Mouse (Mus musculus) limb, embryonic 13.5 days (tissue): Measurements from ENCODE around the gene Cblb. TPM values are rescaled to one million over a fixed set of nuclear protein-coding genes. Genes with fewer than 3 reads are reported as not detected.
A peak's percentile ranks its signal among the peaks of the same experiment; 100 is the strongest.

ENCODE experiments used
- ATAC-seq: fragments of 200-750 bp; cut with Nextera tagmentation; 2 replicates; pipeline ENCODE4 v1.8.0; 2017; ENCODE audit warnings: low read depth, moderate number of reproducible peaks, moderate TSS enrichment; ENCODE audit not compliant: low FRiP score
- H3K27ac ChIP-seq: fragments of 300-500 bp; sonication (generic); 2 replicates; pipeline ENCODE4 v1.5.1; 2015; ENCODE audit warnings: inconsistent platforms, mild to moderate bottlenecking, moderate library complexity
- H3K27me3 ChIP-seq: fragments of 300-500 bp; sonication (generic); 2 replicates; pipeline ENCODE4 v1.6.1; 2015; ENCODE audit warnings: mild to moderate bottlenecking, inconsistent platforms
- H3K36me3 ChIP-seq: fragments of 300-500 bp; sonication (generic); 2 replicates; pipeline ENCODE4 v1.6.1; 2015; ENCODE audit warnings: inconsistent platforms, mild to moderate bottlenecking, moderate library complexity
- H3K4me1 ChIP-seq: fragments of 300-500 bp; sonication (generic); 2 replicates; pipeline ENCODE4 v1.6.1; 2015; ENCODE audit warnings: inconsistent platforms
- H3K4me2 ChIP-seq: fragments of 300-500 bp; sonication (generic); replicated peaks from 2 replicates; pipeline ENCODE4 v1.6.1; 2015; ENCODE audit warnings: inconsistent platforms, mild to moderate bottlenecking, moderate library complexity
- H3K4me3 ChIP-seq: fragments of 300-500 bp; sonication (generic); 2 replicates; pipeline ENCODE4 v1.5.1; 2015; ENCODE audit warnings: moderate library complexity, mild to moderate bottlenecking, inconsistent platforms
- H3K9ac ChIP-seq: fragments of 300-500 bp; sonication (generic); 2 replicates; pipeline ENCODE4 v1.6.1; 2015; ENCODE audit warnings: mild to moderate bottlenecking, inconsistent platforms
- H3K9me3 ChIP-seq: fragments of 300-500 bp; sonication (generic); 2 replicates; pipeline ENCODE4 v1.6.1; 2016; ENCODE audit warnings: inconsistent platforms
- WGBS: fragments of 180-500 bp; shearing (Covaris S2); methylation state at CpG from one replicate; pipeline ENCODE4 v1.1.7; 2015; 5-methylcytosine and 5-hydroxymethylcytosine counted together
- polyA plus RNA-seq: library from polyadenylated mRNA; unstranded; fragments of >200 nt; fragmentation: Nextera tagmentation; extraction: Ambion mirVana; gene quantifications from 2 replicates; pipeline ENCODE4 v1.2.1, GENCODE M21; 2015

The Cblb gene
- polyA plus RNA-seq, 1 experiment from 2014 or later: 15.5 TPM

GRCm38 (mm10) chr16:52079475-52079823 lies 48.4 kb downstream of the Cblb start:
- Histone ChIP-seq H3K4me3 (no peak overlapping the region), H3K27me3 (no peaks in the 10 kb centered on the region), H3K4me2 (no peak overlapping the region), H3K36me3 (no peaks in the 10 kb centered on the region), H3K4me1 (peaks cover 26% of the 10 kb centered on the region), H3K9ac (no peak overlapping the region), H3K9me3 (no peaks in the 10 kb centered on the region), H3K27ac (no peak overlapping the region)
- 73% methylated on average over 8 of the region's 8 CpGs for WGBS
- no peak for ATAC-seq

GRCm38 (mm10) chr16:52080619-52081395 lies 49.8 kb downstream of the Cblb start:
- 89% methylated on average over 11 of the region's 11 CpGs for WGBS
- ATAC-seq: no peak
- Histone ChIP-seq H3K4me3 (no peak overlapping the region), H3K27me3 (no peaks in the 10 kb centered on the region), H3K4me2 (no peak overlapping the region), H3K9me3 (no peaks in the 10 kb centered on the region), H3K36me3 (no peaks in the 10 kb centered on the region), H3K9ac (no peak overlapping the region), H3K27ac (no peak overlapping the region), H3K4me1 (peaks cover 26% of the 10 kb centered on the region)

GRCm38 (mm10) chr16:52081756-52082155 lies 50.7 kb downstream of the Cblb start:
- Histone ChIP-seq H3K27ac (no peak overlapping the region), H3K4me3 (no peak overlapping the region), H3K4me2 (no peak overlapping the region), H3K9me3 (no peaks in the 10 kb centered on the region), H3K27me3 (no peaks in the 10 kb centered on the region), H3K36me3 (no peaks in the 10 kb centered on the region), H3K9ac (no peak overlapping the region), H3K4me1 (peaks cover 26% of the 10 kb centered on the region)
- 73% methylated on average over 3 of the region's 3 CpGs for WGBS
- ATAC-seq: no peak

- H3K4me3 ChIP-seq: no peak overlapping the region
- no peaks in the 10 kb centered on the region for H3K9me3 ChIP-seq
- ATAC-seq: no peak
- peaks cover 23% of the 10 kb centered on the region for H3K4me1 ChIP-seq
- no peaks in the 10 kb centered on the region for H3K27me3 ChIP-seq
- H3K36me3 ChIP-seq: peaks cover 7% of the 10 kb centered on the region
- 82% methylated on average over 9 of the region's 9 CpGs for WGBS
- no peak overlapping the region for H3K9ac ChIP-seq
- H3K4me2 ChIP-seq: no peak overlapping the region
- H3K27ac ChIP-seq: no peak overlapping the region
Observed at GRCm38 (mm10) chr16:52086793-52087450, 55.9 kb downstream of the Cblb start.

- H3K27ac ChIP-seq: no peak overlapping the region
- H3K36me3 ChIP-seq: peaks cover 7% of the 10 kb centered on the region
- WGBS: 86% methylated on average over 4 of the region's 4 CpGs
- H3K9me3 ChIP-seq: no peaks in the 10 kb centered on the region
- no peak overlapping the region for H3K9ac ChIP-seq
- H3K4me1 ChIP-seq: peaks cover 38% of the 10 kb centered on the region
- no peak overlapping the region for H3K4me2 ChIP-seq
- no peak for ATAC-seq
- no peak overlapping the region for H3K4me3 ChIP-seq
- H3K27me3 ChIP-seq: no peaks in the 10 kb centered on the region
Observed at GRCm38 (mm10) chr16:52089354-52089753, 58.3 kb downstream of the Cblb start.

- Histone ChIP-seq H3K27ac (no peak overlapping the region), H3K9me3 (no peaks in the 10 kb centered on the region), H3K27me3 (no peaks in the 10 kb centered on the region), H3K4me3 (no peak overlapping the region), H3K4me2 (no peak overlapping the region), H3K36me3 (peaks cover 7% of the 10 kb centered on the region), H3K9ac (no peak overlapping the region), H3K4me1 (peaks cover 40% of the 10 kb centered on the region)
- WGBS: 15% methylated on average over 6 of the region's 6 CpGs
- no peak for ATAC-seq
Observed at GRCm38 (mm10) chr16:52090899-52091298, 59.9 kb downstream of the Cblb start.

GRCm38 (mm10) chr16:52093325-52094253 lies 62.6 kb downstream of the Cblb start:
- Histone ChIP-seq H3K4me1 (peaks cover 30% of the 10 kb centered on the region), H3K27ac (peak overlapping the region; percentile 61; the same call in 1 of the 2 replicates), H3K9me3 (no peaks in the 10 kb centered on the region), H3K4me2 (no peak overlapping the region), H3K9ac (no peak overlapping the region), H3K36me3 (peaks cover 11% of the 10 kb centered on the region), H3K27me3 (no peaks in the 10 kb centered on the region), H3K4me3 (no peak overlapping the region)
- WGBS: 31% methylated on average over 9 of the region's 9 CpGs
- ATAC-seq: no peak; the same call in none of the 2 replicates

GRCm38 (mm10) chr16:52094735-52095459 lies 63.9 kb downstream of the Cblb start:
- no peak for ATAC-seq
- Histone ChIP-seq H3K4me3 (no peak overlapping the region), H3K36me3 (peaks cover 9% of the 10 kb centered on the region), H3K4me1 (peaks cover 30% of the 10 kb centered on the region), H3K27ac (no peak overlapping the region), H3K9ac (no peak overlapping the region), H3K4me2 (no peak overlapping the region), H3K27me3 (no peaks in the 10 kb centered on the region), H3K9me3 (no peaks in the 10 kb centered on the region)
- 93% methylated on average over 10 of the region's 10 CpGs for WGBS

- no peak overlapping the region for H3K4me3 ChIP-seq
- peaks cover 4% of the 10 kb centered on the region; the same call in 1 of the 2 replicates for H3K36me3 ChIP-seq
- 91% methylated on average over 3 of the region's 3 CpGs for WGBS
- no peak overlapping the region for H3K9ac ChIP-seq
- H3K27me3 ChIP-seq: no peaks in the 10 kb centered on the region
- peaks cover 25% of the 10 kb centered on the region for H3K4me1 ChIP-seq
- ATAC-seq: no peak
- H3K27ac ChIP-seq: no peak overlapping the region
- H3K9me3 ChIP-seq: no peaks in the 10 kb centered on the region
- H3K4me2 ChIP-seq: no peak overlapping the region
Observed at GRCm38 (mm10) chr16:52095643-52096042, 64.6 kb downstream of the Cblb start.

- Histone ChIP-seq H3K9ac (no peak overlapping the region), H3K27me3 (no peaks in the 10 kb centered on the region), H3K27ac (no peak overlapping the region), H3K9me3 (no peaks in the 10 kb centered on the region), H3K4me1 (peaks cover 9% of the 10 kb centered on the region; the same call in 1 of the 2 replicates), H3K4me2 (no peak overlapping the region), H3K4me3 (no peak overlapping the region), H3K36me3 (peaks cover 4% of the 10 kb centered on the region; the same call in 1 of the 2 replicates)
- WGBS: 73% methylated on average over 6 of the region's 6 CpGs
- no peak for ATAC-seq
Observed at GRCm38 (mm10) chr16:52100466-52100865, 69.4 kb downstream of the Cblb start.

- H3K9me3 ChIP-seq: no peaks in the 10 kb centered on the region
- no peak overlapping the region for H3K9ac ChIP-seq
- no peak overlapping the region for H3K4me2 ChIP-seq
- 91% methylated on average over 9 of the region's 9 CpGs for WGBS
- peaks cover 9% of the 10 kb centered on the region; the same call in 1 of the 2 replicates for H3K4me1 ChIP-seq
- H3K27me3 ChIP-seq: no peaks in the 10 kb centered on the region
- ATAC-seq: no peak
- H3K36me3 ChIP-seq: no peaks in the 10 kb centered on the region; the same call in 1 of the 2 replicates
- H3K27ac ChIP-seq: no peak overlapping the region
- no peak overlapping the region for H3K4me3 ChIP-seq
Observed at GRCm38 (mm10) chr16:52104608-52105007, 73.6 kb downstream of the Cblb start.
